Mouse (Mus musculus) hindbrain, embryonic 12.5 days (tissue): Measurements from ENCODE around the gene Pdcd2l. TPM values are rescaled to one million over a fixed set of nuclear protein-coding genes. Genes with fewer than 3 reads are reported as not detected.

Experiments used
- ATAC-seq: fragments of 200-750 bp; cut with Nextera tagmentation; 2 replicates; pipeline ENCODE4 v1.8.0; 2017; ENCODE audit warnings: moderate TSS enrichment; ENCODE audit not compliant: low FRiP score
- H3K27ac ChIP-seq: fragments of 300-500 bp; sonication (generic); 2 replicates; pipeline ENCODE4 v1.5.1; 2016; ENCODE audit warnings: mild to moderate bottlenecking
- H3K27me3 ChIP-seq: fragments of 300-500 bp; sonication (generic); 2 replicates; pipeline ENCODE4 v1.6.1; 2016; ENCODE audit warnings: mild to moderate bottlenecking
- H3K36me3 ChIP-seq: fragments of 300-500 bp; sonication (generic); 2 replicates; pipeline ENCODE4 v1.6.1; 2016; ENCODE audit warnings: mild to moderate bottlenecking
- H3K4me1 ChIP-seq: fragments of 300-500 bp; sonication (generic); 2 replicates; pipeline ENCODE4 v1.6.1; 2016
- H3K4me2 ChIP-seq: fragments of 300-500 bp; sonication (generic); replicated peaks from 2 replicates; pipeline ENCODE4 v1.6.1; 2016; ENCODE audit warnings: mild to moderate bottlenecking
- H3K4me3 ChIP-seq: fragments of 300-500 bp; sonication (generic); 2 replicates; pipeline ENCODE4 v1.5.1; 2016; ENCODE audit warnings: mild to moderate bottlenecking
- H3K9ac ChIP-seq: fragments of 300-500 bp; sonication (generic); 2 replicates; pipeline ENCODE4 v1.6.1; 2016; ENCODE audit warnings: mild to moderate bottlenecking, moderate library complexity
- H3K9me3 ChIP-seq: fragments of 300-500 bp; sonication (generic); replicated peaks from 2 replicates; pipeline ENCODE4 v1.6.1; 2016; ENCODE audit warnings: mild to moderate bottlenecking
- WGBS: fragments of 180-500 bp; shearing (Covaris S2); methylation state at CpG from one replicate; pipeline ENCODE4 v1.1.7; 2016; 5-methylcytosine and 5-hydroxymethylcytosine counted together
- polyA plus RNA-seq: library from polyadenylated mRNA; unstranded; fragments of >200 nt; fragmentation: Nextera tagmentation; extraction: Ambion mirVana; gene quantifications from 2 replicates; pipeline ENCODE4 v1.2.1, GENCODE M21; 2016

Gene Pdcd2l
- 63.4 and 68.1 TPM in 2 replicates for polyA plus RNA-seq

GRCm38 (mm10) chr7:34196132-34197128 lies at the start of gene Pdcd2l:
Gene Pdcd2l (minus strand): TSS chr7:34196661.
- Histone ChIP-seq H3K4me3 (peak within 1 kb of the TSS; percentile 98), H3K9me3 (no peaks in the 10 kb centered on the region), H3K27me3 (no peaks in the 10 kb centered on the region), H3K36me3 (peaks cover 26% of the 10 kb centered on the region), H3K9ac (peak within 1 kb of the TSS; percentile 89), H3K27ac (peak within 1 kb of the TSS; percentile 67), H3K4me2 (peak within 1 kb of the TSS; percentile 95), H3K4me1 (peaks cover 8% of the 10 kb centered on the region)
- ATAC-seq, result peak; percentile 95
- 4% methylated on average over 62 of the region's 70 CpGs for WGBS

GRCm38 (mm10) chr7:34242176-34242575 lies 45.7 kb upstream of the Pdcd2l start:
- no peak for ATAC-seq
- Histone ChIP-seq H3K4me3 (no peak overlapping the region), H3K27me3 (no peaks in the 10 kb centered on the region), H3K4me2 (no peak overlapping the region), H3K9me3 (no peaks in the 10 kb centered on the region), H3K9ac (no peak overlapping the region), H3K36me3 (peaks cover 74% of the 10 kb centered on the region), H3K27ac (no peak overlapping the region), H3K4me1 (no peaks in the 10 kb centered on the region)
- 96% methylated on average over 11 of the region's 11 CpGs for WGBS

DNA sequence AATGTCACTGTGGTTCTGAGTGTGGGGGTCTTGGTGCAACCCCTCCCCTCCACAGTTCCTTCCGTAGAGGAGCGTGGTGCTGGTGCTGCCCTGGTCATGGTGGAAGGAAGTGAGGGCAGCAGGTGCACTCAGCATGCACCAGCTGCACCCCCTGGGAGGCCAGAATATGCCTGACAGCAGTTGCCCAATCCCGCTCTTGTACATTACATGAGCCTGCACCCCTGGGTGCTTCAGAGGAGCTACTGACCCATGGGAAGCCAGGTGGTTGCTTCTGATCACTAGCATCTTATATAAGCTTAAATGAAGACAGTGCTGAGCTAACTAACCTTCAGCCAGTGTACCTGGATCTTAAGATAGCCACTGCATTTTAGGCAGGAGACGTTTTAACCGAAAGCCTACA lies 41.6 kb upstream of the Pdcd2l start:
- Histone ChIP-seq H3K9ac (no peak overlapping the region), H3K27me3 (no peaks in the 10 kb centered on the region), H3K4me3 (no peak overlapping the region), H3K27ac (no peak overlapping the region), H3K36me3 (peaks cover 48% of the 10 kb centered on the region), H3K4me1 (peaks cover 8% of the 10 kb centered on the region), H3K4me2 (no peak overlapping the region), H3K9me3 (no peaks in the 10 kb centered on the region)
- no peak for ATAC-seq
- WGBS, result 87% methylated on average over 5 of the region's 5 CpGs

DNA sequence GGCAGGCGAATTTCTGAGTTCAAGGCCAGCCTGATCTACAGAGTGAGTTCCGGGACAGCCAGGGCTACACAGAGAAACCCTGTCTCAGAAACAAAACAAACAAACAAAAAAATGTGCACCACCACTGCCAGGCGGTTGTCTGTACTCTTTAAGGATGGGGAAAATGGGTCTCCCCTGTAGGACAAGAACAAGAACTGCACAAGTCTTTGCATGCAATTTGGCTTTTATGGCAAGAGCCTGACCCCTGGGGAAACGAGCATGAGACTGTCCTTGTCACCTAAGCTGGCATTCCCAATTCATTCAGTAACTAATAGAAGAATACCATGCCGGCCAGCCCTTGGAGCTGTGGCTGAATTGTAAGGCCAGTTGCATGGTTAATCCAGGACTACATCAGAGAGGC lies 39.1 kb upstream of the Pdcd2l start:
- Histone ChIP-seq H3K9me3 (no peaks in the 10 kb centered on the region), H3K4me1 (peaks cover 9% of the 10 kb centered on the region), H3K27me3 (no peaks in the 10 kb centered on the region), H3K4me2 (no peak overlapping the region), H3K9ac (no peak overlapping the region), H3K27ac (no peak overlapping the region), H3K36me3 (peaks cover 34% of the 10 kb centered on the region), H3K4me3 (no peak overlapping the region)
- no peak for ATAC-seq
- WGBS, result 91% methylated on average over 5 of the region's 5 CpGs

DNA sequence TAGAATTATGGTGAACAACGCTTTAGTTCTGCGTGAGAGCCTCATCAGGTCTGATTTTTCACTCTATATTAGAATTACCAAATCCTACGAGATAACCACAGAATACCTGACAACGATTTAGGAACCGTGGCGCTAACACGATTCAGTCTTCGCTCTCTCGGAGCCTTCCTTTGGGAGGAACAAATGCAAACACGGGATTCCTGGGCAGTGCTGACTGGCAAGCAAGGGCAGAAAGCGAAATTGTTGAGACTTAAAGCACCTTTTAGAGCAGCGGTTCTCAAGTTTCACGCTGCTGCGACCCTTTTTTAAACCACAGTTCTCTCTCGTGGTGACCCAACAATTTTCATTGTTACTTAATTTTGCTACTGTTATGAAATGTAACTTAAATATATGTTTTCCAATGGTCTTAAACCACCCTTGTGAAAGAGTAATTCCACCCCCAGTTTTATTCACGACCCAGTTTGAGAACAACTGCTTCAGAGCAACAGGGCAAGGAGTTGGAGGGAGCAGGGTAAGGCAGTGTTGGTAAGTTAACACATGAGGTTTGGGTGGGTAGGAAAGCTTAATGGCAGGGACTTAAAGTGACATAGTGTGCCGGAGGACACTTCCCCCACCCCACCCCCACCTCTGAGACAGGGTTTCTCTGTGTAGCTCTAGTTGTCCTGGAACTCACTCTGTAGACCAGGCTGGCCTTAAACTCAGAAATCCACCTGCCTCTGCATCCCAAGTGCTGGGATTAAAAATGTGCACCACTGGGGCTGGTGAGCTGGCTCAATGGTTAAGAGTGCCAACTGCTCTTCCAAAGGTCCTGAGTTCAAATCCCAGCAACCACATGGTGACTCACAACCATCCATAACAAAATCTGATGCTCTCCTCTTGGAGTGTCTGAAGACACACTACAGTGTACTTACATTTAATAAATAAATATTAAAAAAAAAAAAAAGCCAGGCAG lies 38.4 kb upstream of the Pdcd2l start:
- WGBS, result 3% methylated on average over 17 of the region's 17 CpGs
- no peak for ATAC-seq

GRCm38 (mm10) chr7:34233909-34234609 lies 37.6 kb upstream of the Pdcd2l start:
- H3K4me1 ChIP-seq, result peaks cover 17% of the 10 kb centered on the region
- H3K4me2 ChIP-seq, result peak overlapping the region; percentile 61
- peak; percentile 96 for ATAC-seq
- peaks cover 20% of the 10 kb centered on the region for H3K36me3 ChIP-seq
- H3K9me3 ChIP-seq, result no peaks in the 10 kb centered on the region
- H3K9ac ChIP-seq, result peak overlapping the region; percentile 59
- WGBS, result under 1% methylated on average over 43 of the region's 46 CpGs
- H3K27me3 ChIP-seq, result no peaks in the 10 kb centered on the region
- H3K27ac ChIP-seq, result peak overlapping the region; percentile 86
- peak overlapping the region; percentile 43 for H3K4me3 ChIP-seq

More for the DNA sequence above, 38.4 kb upstream of the Pdcd2l start:
- Histone ChIP-seq H3K27me3 (no peaks in the 10 kb centered on the region), H3K9ac (peak overlapping the region; percentile 59), H3K4me2 (peak overlapping the region; percentile 61), H3K9me3 (no peaks in the 10 kb centered on the region), H3K4me3 (peak overlapping the region; percentile 43), H3K27ac (peak overlapping the region; percentile 86), H3K4me1 (peaks cover 13% of the 10 kb centered on the region), H3K36me3 (peaks cover 29% of the 10 kb centered on the region)

DNA sequence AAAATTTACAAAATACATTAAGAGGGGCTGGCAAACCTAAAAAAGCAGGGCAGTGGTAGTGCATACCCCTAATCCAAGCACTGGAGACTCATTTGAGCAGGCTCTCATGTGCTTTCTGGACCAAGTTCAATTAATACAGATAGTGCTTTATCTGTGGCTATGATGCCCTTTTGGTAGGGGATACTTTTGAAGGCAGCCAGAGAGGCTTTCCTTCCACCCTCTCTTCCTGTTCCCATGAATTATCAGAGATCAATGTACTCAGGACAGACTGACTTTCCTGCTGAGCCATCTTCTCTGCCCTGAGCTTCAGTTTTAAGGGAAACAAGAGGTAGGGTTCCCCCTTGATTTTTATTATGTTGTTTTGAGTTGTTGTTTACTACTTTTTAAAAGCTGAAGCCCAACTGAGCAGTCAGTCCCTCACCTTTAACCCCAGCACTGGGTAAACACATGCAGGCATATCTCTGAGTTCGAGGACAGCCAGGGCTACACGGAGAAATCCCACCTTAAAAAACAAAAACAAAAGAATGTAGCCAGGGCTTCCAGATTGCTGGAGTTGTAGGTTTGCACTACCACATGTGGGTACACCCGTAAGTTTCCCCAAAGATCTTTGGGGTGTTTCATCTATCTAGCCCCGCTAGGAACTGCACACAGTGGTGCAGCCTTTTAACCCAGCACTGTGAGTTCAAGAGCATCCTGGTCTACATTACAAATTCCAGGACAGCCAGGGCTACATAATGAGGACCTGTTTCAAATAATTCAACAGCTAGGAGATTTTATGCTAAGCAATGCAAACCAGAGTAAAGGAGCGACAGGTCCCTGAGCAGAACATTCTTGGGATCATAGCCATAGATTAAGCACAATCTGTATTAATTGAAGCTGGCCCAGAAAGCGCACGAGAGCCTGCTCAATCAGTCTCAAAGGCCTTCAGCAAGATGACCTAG lies 36.6 kb upstream of the Pdcd2l start:
- peak overlapping the region; percentile 59; the same call in 1 of the 2 replicates for H3K9ac ChIP-seq
- 47% methylated on average over 7 of the region's 7 CpGs for WGBS
- H3K4me3 ChIP-seq, result peak overlapping the region; percentile 43
- ATAC-seq, result 0 out of 2 replicates have a peak, but pooled peaks have one; percentile 0
- H3K4me2 ChIP-seq, result peak overlapping the region; percentile 61
- H3K36me3 ChIP-seq, result peaks cover 10% of the 10 kb centered on the region
- peak overlapping the region; percentile 86 for H3K27ac ChIP-seq
- no peaks in the 10 kb centered on the region for H3K9me3 ChIP-seq
- no peaks in the 10 kb centered on the region for H3K27me3 ChIP-seq
- peaks cover 26% of the 10 kb centered on the region for H3K4me1 ChIP-seq

GRCm38 (mm10) chr7:34230116-34230515 lies 33.7 kb upstream of the Pdcd2l start, which contains the start of gene Gpi1:
Gene Gpi1 (minus strand): TSS chr7:34230336.
- Histone ChIP-seq H3K27me3 (no peaks in the 10 kb centered on the region), H3K4me1 (peaks cover 32% of the 10 kb centered on the region), H3K9ac (peak within 1 kb of the TSS; percentile 79), H3K36me3 (peaks cover 24% of the 10 kb centered on the region), H3K4me3 (peak within 1 kb of the TSS; percentile 72), H3K27ac (peak within 1 kb of the TSS; percentile 78), H3K4me2 (peak within 1 kb of the TSS; percentile 82), H3K9me3 (no peaks in the 10 kb centered on the region)
- under 1% methylated on average over 39 of the region's 39 CpGs for WGBS
- peak; percentile 68 for ATAC-seq

GRCm38 (mm10) chr7:34229691-34230111 lies 33.2 kb upstream of the Pdcd2l start:
- WGBS, result under 1% methylated on average over 19 of the region's 19 CpGs
- Histone ChIP-seq H3K36me3 (peaks cover 28% of the 10 kb centered on the region), H3K27ac (peak overlapping the region; percentile 78), H3K9me3 (no peaks in the 10 kb centered on the region), H3K9ac (peak overlapping the region; percentile 79), H3K4me2 (peak overlapping the region; percentile 82), H3K4me3 (peak overlapping the region; percentile 72), H3K4me1 (peaks cover 28% of the 10 kb centered on the region), H3K27me3 (no peaks in the 10 kb centered on the region)
- peak; percentile 36 for ATAC-seq

DNA sequence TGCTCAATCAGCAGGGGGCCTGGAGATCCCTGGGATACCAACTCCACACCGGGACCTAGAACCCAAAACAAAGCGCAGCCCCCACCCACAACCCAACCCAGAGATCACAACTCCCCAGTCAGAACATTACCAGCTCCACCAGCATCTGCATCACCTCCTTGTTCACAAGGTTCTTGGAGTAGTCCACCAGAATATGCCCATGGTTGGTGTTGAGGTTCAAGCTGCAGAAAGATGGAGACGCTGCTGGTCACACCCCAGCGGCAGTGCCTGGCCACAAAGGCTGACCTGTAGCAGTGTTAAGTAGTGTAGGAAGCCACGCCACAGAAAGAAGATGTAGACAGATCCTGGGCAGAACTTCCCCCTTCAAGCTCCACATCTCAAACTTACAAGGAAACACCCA lies 32.7 kb upstream of the Pdcd2l start:
- H3K4me2 ChIP-seq, result peak overlapping the region; percentile 82
- 11% methylated on average over 5 of the region's 5 CpGs for WGBS
- peaks cover 31% of the 10 kb centered on the region for H3K36me3 ChIP-seq
- H3K27me3 ChIP-seq, result no peaks in the 10 kb centered on the region
- peak overlapping the region; percentile 79 for H3K9ac ChIP-seq
- no peaks in the 10 kb centered on the region for H3K9me3 ChIP-seq
- peaks cover 28% of the 10 kb centered on the region for H3K4me1 ChIP-seq
- peak overlapping the region; percentile 78; the same call in 1 of the 2 replicates for H3K27ac ChIP-seq
- peak overlapping the region; percentile 72 for H3K4me3 ChIP-seq
- ATAC-seq, result no peak
